Mouse (Mus musculus): ENCODE measurements at regions not wholly inside any gene's neighbourhood (a gene's known extent, or its start where the extent isn't known, plus 50 kb on each side); places are given as distances from the start of the nearest gene placed in this dataset.

DNA sequence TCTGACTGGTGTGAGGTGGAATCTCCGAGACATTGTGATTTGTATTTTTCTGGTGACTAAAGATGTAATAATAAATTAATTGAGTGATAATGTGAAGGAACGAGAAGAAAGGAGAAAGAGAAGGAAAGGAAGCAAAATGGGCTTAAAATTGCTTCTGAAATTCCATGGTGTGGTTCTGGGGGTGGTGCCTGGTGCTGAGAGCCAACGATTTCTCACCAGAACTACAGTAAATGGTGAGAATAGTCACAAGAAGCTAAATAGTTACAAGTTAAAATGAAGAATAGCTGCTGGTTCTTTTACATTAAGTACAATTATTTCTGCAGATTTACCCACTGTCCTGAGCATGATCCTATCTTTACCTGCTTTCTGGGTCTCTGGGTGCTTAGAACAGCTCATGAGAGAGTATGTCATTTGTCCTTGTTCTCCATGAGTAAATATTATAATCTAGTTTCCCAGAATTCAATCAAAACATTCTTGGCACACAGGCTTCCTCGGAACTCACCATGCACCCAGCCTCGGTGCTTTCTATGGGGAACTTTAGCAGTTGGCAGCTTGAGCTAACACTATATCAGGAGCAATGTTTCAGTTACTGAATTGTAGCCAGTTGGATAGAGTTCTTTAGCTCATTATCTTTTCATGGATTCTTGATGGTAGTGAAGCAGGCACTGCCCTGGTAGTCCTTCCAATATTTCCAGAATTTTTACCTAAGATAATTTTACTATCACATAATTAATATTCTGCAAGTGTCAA is 1198.6 kb downstream of the Epha7 start:
- no peak for TF ChIP-seq CTCF (IDR thresholded peaks at IDR 0.05; ENCODE audit: low read depth, low read length)
- no peak for TF ChIP-seq POLR2A (IDR thresholded peaks at IDR 0.05; ENCODE audit: extremely low read depth, insufficient read depth, low read length)
- Histone ChIP-seq H3K4me3 (ENCODE audit: insufficient read depth, low read depth, low read length) (no peak overlapping the region), H3K36me3 (ENCODE audit: control insufficient read depth, insufficient read depth, low read length) (no peaks in the 10 kb centered on the region), H3K27me3 (ENCODE audit: control insufficient read depth, insufficient read depth, low read length) (no peaks in the 10 kb centered on the region), H3K4me1 (ENCODE audit: control insufficient read depth, insufficient read depth, low read length) (no peaks in the 10 kb centered on the region), H3K27ac (replicated peaks; ENCODE audit: insufficient read depth, low read depth, low read length) (no peak overlapping the region), H3K9ac (ENCODE audit: low read depth, low read length) (no peak overlapping the region), H3K79me2 (ENCODE audit: control insufficient read depth, insufficient read depth, low read length) (no peaks in the 10 kb centered on the region)
- DNase-seq (ENCODE audit: extremely low read depth, low read depth, low spot score) = peak; percentile 17
- 60% methylated on average over 5 of the region's 5 CpGs for WGBS

DNA sequence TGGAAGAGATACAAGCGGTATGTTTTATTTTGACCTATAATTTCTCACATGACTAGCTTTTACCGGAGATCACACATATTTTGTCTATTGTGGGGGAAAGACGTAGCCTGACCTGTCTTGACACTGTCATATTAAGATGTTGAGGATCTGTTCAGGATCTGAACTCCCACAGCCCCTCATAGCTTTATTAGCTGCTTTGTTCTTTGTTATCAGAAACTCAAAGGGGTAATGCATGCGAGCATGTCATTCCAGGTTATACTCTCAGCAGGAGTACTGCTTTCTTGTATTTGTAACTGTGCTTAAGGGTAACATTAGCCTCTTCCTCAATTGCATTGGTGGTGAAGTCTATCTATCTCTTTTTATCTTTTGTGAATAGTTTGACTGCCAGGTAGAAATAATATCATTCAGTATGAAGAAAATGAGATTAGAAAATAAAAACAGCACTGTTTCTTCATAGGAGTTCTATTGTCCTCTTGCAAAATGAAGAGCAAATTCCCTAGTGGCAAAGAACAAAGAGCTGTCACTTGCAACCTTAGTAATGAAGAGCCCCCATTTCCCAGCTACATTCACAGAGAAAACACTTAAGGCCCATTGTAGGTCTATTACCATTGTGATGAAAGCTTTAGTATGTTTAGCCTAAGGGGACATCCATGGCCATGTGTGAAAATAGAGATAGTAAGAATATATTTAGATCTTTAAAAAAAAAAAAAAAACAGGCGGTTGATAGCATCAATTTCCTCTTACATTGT is 1226.7 kb downstream of the Epha7 start:
- 79% methylated on average over 5 of the region's 5 CpGs for WGBS
- TF ChIP-seq POLR2A (IDR thresholded peaks at IDR 0.05; ENCODE audit: extremely low read depth, insufficient read depth, low read length) (no peak), CTCF (IDR thresholded peaks at IDR 0.05; ENCODE audit: low read depth, low read length) (no peak)
- DNase-seq (ENCODE audit: extremely low read depth, low read depth, low spot score) = no peak
- no peak overlapping the region for H3K9ac ChIP-seq (ENCODE audit: low read depth, low read length)
- H3K27ac ChIP-seq (replicated peaks; ENCODE audit: insufficient read depth, low read depth, low read length) = no peak overlapping the region
- no peaks in the 10 kb centered on the region for H3K79me2 ChIP-seq (ENCODE audit: control insufficient read depth, insufficient read depth, low read length)
- H3K4me3 ChIP-seq (ENCODE audit: insufficient read depth, low read depth, low read length) = no peak overlapping the region
- no peaks in the 10 kb centered on the region for H3K27me3 ChIP-seq (ENCODE audit: control insufficient read depth, insufficient read depth, low read length)
- H3K36me3 ChIP-seq (ENCODE audit: control insufficient read depth, insufficient read depth, low read length) = no peaks in the 10 kb centered on the region
- H3K4me1 ChIP-seq (ENCODE audit: control insufficient read depth, insufficient read depth, low read length) = no peaks in the 10 kb centered on the region

DNA sequence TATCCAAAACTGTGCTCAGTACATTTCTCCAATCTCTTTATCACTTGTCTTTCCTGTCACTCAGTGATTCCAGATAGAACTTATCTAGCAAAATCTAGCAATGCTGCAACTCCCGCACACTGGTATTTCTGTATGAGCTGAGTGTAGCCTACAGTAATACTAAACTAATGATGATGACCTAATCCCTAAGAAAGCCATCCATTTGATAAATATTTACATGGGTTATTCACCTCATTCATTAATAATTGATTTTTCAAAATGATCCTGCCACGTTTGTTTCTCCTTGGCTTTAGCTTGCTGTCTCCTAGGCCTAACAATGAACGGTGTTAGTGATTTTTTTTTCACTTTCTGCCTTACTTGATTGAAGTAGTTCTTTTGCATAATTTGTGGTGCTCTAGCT is 1252.1 kb downstream of the Epha7 start:
- Histone ChIP-seq H3K4me1 (ENCODE audit: control insufficient read depth, insufficient read depth, low read length) (no peaks in the 10 kb centered on the region), H3K36me3 (ENCODE audit: control insufficient read depth, insufficient read depth, low read length) (no peaks in the 10 kb centered on the region), H3K4me3 (ENCODE audit: insufficient read depth, low read depth, low read length) (no peak overlapping the region), H3K27me3 (ENCODE audit: control insufficient read depth, insufficient read depth, low read length) (no peaks in the 10 kb centered on the region), H3K79me2 (ENCODE audit: control insufficient read depth, insufficient read depth, low read length) (no peaks in the 10 kb centered on the region), H3K27ac (replicated peaks; ENCODE audit: insufficient read depth, low read depth, low read length) (no peak overlapping the region), H3K9ac (ENCODE audit: low read depth, low read length) (no peak overlapping the region)
- WGBS = 38% methylated on average over 3 of the region's 3 CpGs
- peak; percentile 53 for DNase-seq (ENCODE audit: extremely low read depth, low read depth, low spot score)
- TF ChIP-seq CTCF (IDR thresholded peaks at IDR 0.05; ENCODE audit: low read depth, low read length) = no peak
- TF ChIP-seq POLR2A (IDR thresholded peaks at IDR 0.05; ENCODE audit: extremely low read depth, insufficient read depth, low read length) = no peak

DNA sequence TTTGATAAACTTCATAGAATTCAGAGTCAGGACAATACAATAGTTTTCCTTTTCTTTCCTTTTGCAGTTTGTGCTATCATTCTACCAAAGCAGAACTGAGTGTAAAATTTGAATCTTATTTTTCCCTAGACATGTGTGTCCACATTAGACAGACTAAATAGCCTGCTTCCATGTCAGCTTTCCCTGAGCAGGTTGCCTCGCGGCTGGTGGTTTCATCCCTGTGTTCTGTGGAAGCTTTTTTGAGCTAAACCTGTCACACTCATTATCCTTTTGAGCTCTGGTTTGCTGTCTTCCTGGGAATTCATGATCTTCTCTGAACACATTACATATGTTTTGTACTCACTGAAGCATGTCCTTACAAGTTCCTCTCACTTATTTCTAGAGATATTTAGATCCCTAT is 1286.2 kb downstream of the Epha7 start:
- no peak for TF ChIP-seq CTCF (IDR thresholded peaks at IDR 0.05; ENCODE audit: low read depth, low read length)
- TF ChIP-seq POLR2A (IDR thresholded peaks at IDR 0.05; ENCODE audit: extremely low read depth, insufficient read depth, low read length) = no peak
- WGBS = 81% methylated on average over 2 of the region's 2 CpGs

DNA sequence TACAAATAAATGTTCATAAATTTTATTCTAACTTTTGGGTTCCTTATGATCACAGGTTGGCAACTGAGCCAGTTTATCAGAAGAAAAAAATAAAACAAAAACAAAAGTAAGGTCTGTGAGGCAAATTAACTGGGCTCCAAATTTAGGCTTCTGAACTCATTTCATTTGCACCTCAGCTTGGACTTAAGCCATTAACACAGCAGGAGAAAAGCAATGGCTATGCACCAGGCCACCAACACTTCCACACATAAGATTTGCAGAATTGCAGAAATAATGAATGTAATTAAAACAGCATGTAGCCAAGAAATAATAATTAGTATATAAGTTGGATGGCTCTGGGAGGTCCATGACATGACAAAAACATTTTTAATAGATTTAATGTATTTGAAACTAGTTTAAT is 1320.1 kb downstream of the Epha7 start:
- Histone ChIP-seq H3K4me1 (ENCODE audit: control insufficient read depth, insufficient read depth, low read length) (no peaks in the 10 kb centered on the region), H3K9ac (ENCODE audit: low read depth, low read length) (no peak overlapping the region), H3K27ac (replicated peaks; ENCODE audit: insufficient read depth, low read depth, low read length) (no peak overlapping the region), H3K27me3 (ENCODE audit: control insufficient read depth, insufficient read depth, low read length) (no peaks in the 10 kb centered on the region), H3K36me3 (ENCODE audit: control insufficient read depth, insufficient read depth, low read length) (no peaks in the 10 kb centered on the region), H3K79me2 (ENCODE audit: control insufficient read depth, insufficient read depth, low read length) (no peaks in the 10 kb centered on the region), H3K4me3 (ENCODE audit: insufficient read depth, low read depth, low read length) (no peak overlapping the region)
- DNase-seq (ENCODE audit: extremely low read depth, low read depth, low spot score) = no peak
- no peak for TF ChIP-seq POLR2A (IDR thresholded peaks at IDR 0.05; ENCODE audit: extremely low read depth, insufficient read depth, low read length)
- no peak for TF ChIP-seq CTCF (IDR thresholded peaks at IDR 0.05; ENCODE audit: low read depth, low read length)

More for the DNA sequence above, 1286.2 kb downstream of the Epha7 start:
- Histone ChIP-seq H3K27me3 (ENCODE audit: control insufficient read depth, insufficient read depth, low read length) (no peaks in the 10 kb centered on the region), H3K27ac (replicated peaks; ENCODE audit: insufficient read depth, low read depth, low read length) (no peak overlapping the region), H3K36me3 (ENCODE audit: control insufficient read depth, insufficient read depth, low read length) (no peaks in the 10 kb centered on the region), H3K9ac (ENCODE audit: low read depth, low read length) (no peak overlapping the region), H3K4me3 (ENCODE audit: insufficient read depth, low read depth, low read length) (no peak overlapping the region), H3K4me1 (ENCODE audit: control insufficient read depth, insufficient read depth, low read length) (no peaks in the 10 kb centered on the region), H3K79me2 (ENCODE audit: control insufficient read depth, insufficient read depth, low read length) (no peaks in the 10 kb centered on the region)
- DNase-seq (ENCODE audit: extremely low read depth, low read depth, low spot score) = no peak
